Comparison of ENCODE assay signal across 15 mouse cellular contexts in the genomic region with DNA sequence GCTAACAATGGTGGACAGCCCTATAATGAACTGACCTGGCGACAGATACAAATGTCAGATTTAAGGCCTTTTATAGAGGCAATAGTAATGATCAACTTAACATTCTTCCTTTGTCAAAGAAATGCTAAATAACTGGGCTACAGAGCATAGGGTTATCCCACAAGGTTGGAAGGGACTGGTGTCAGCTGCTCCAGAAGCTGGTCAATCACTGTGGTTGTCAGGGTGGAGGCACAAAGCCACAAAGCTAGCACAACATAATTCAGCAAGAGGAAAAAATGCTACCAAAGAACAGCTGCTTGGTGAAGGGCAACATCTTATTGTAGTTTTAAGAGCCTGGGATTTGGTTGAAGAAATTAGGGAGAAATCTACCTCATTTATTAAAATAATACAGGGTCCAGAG.
"Had no signal": no experiment of that assay in that cellular context is flagged by ENCODE, and none has a peak within 500 bp of the region (broad histone marks: within the 10 kb centered on the region; RNA-seq: fewer than 3 reads in every experiment).

No protein-coding gene starts in this region.

- DNase-seq: retina, postnatal 1 day; right cerebral cortex, adult 18-20 months; right cerebral cortex, postnatal 14 days; right cerebral cortex, postnatal 25 days; right cerebral cortex, postnatal 4 days; spleen, adult 18-20 months; thymus, adult 18-20 months; thymus, adult 2 months; thymus, postnatal 14 days; thymus, postnatal 25 days; thymus, postnatal 36 days; thymus, postnatal 4 days had no signal

- H3K27me3 ChIP-seq: neural tube, embryonic 13.5 days; neural tube, embryonic 15.5 days; stomach, embryonic 15.5 days had no signal

- H3K36me3 ChIP-seq: stomach, embryonic 15.5 days had no signal

- H3K4me3 ChIP-seq: neural tube, embryonic 13.5 days; neural tube, embryonic 15.5 days; stomach, embryonic 15.5 days had no signal

- H3K4me2 ChIP-seq: neural tube, embryonic 13.5 days; neural tube, embryonic 15.5 days; stomach, embryonic 15.5 days had no signal
